Mouse (Mus musculus) bone marrow, adult 2 months (tissue): ENCODE measurements around the gene Gm10320.

ENCODE experiments used
- CTCF ChIP-seq: fragments of 200-500 bp; IDR thresholded peaks from 2 replicates; pipeline ENCODE4 v1.5.1; 2011; ENCODE audit warnings: low read length, control low read depth; ENCODE audit not compliant: control insufficient read depth, insufficient read depth
- POLR2A ChIP-seq: fragments of 200-500 bp; IDR thresholded peaks from 2 replicates; pipeline ENCODE4 v1.6.1; 2011; ENCODE audit warnings: low read depth, mild to moderate bottlenecking, control low read depth, low read length, borderline replicate concordance; ENCODE audit not compliant: control insufficient read depth

DNA sequence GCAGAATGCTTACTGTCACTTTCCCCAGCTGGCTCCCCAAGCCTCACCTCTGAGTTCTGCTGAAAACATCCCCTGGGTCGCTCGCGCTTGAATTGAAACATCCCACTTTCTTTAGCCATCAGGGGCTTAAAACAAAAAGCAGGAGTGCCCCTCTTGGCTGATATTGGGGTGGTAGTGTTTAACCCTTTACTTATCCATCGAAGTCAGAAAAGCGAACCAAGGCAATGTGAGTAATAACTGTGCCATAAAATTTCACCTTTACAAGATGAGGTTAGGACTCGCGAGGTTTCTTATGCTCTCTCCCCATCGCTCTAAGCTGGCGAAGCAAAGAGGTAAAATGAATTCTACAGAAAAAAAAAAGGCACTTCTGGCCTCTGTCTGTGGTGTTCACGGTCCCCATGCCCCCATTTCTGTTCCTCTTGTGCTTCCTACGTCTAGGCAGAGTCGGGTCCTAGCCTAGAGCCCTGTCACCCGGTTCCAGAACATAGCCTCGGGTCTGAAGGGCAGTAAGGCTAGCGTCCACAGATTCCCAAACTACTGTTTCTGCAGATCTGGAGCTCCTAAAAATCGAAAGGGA, 10.5 kb upstream of the Gm10320 start:
- TF ChIP-seq POLR2A (no peak), CTCF (no peak)
